Mouse (Mus musculus): ENCODE measurements around the gene Gatad2b. TPM values are rescaled to one million over a fixed set of nuclear protein-coding genes. Genes with fewer than 3 reads are reported as not detected.
"Not testable (repeated sequence)": the region's sequence is repeated elsewhere in the genome, so short reads cannot be mapped to it uniquely, and the experiment has no call there.

The Gatad2b gene
- total and polyA plus RNA-seq, 3 experiments = 8.4 to 22.6 (median 8.9) TPM

DNA sequence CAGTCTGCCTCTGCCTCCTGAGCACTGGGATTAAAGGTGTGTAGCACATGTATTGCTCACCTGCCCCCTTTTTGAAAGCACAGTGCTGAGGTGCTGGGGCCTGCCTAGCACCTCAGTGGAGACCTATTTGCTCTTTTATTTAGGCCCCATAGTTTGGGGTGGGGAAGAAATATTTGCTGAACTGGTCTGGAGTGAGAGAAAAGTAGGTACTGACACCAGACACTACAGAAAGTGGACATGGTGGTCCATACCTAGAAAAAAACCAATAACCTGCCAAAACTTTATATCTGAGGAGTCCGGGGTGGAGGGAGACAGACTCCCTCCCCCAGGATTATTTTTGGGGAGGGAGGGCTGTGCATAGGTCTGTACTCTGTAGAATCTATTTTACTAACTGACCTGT is 39.8 kb upstream of the Gatad2b start:
- Histone ChIP-seq H3K36me3 (replicated peaks in 1 of 2; ENCODE audit: control insufficient read depth in 1 of 2, insufficient read depth in 1 of 2, low read length in 1 of 2) (peaks cover 26 to 34% of the 10 kb centered on the region in 2 experiments), H3K4me2 (ENCODE audit: insufficient read depth, low read depth, poor library complexity, severe bottlenecking) (peak overlapping the region; percentile 29), H3K9ac (ENCODE audit: insufficient read depth, low read depth) (peak overlapping the region; percentile 85; the same call in 1 of the 2 replicates), H3K4me1 (ENCODE audit: control insufficient read depth in 1 of 2, insufficient read depth in 2 of 2) (peaks cover 8 to 36% of the 10 kb centered on the region in 2 experiments), H3K79me2 (replicated peaks; ENCODE audit: control insufficient read depth, extremely low read depth, insufficient read depth, poor library complexity, severe bottlenecking) (peaks cover 55% of the 10 kb centered on the region)
- DNase-seq (ENCODE audit: extremely low read depth); H3K27me3 ChIP-seq (replicated peaks); in situ Hi-C loops (cut with MboI; ENCODE audit: low pct_ligation_motif_present, low pct_unique_long_range_greater_than_20kb, low sequenced_read_pairs); H3K27ac ChIP-seq (ENCODE audit: insufficient read depth, low read depth); H3K9me3 ChIP-seq (replicated peaks; ENCODE audit: low read length); dilution Hi-C loops (cut with MboI; ENCODE audit: extremely low pct_ligation_motif_present, extremely low pct_unique_long_range_greater_than_20kb, low sequenced_read_pairs); H3K4me3 ChIP-seq (replicated peaks in 1 of 3; ENCODE audit: low read depth in 2 of 3, low read length in 2 of 3, poor library complexity in 1 of 3): not testable (repeated sequence)

- TF ChIP-seq ZC3H11A (IDR thresholded peaks at IDR 0.05; ENCODE audit: low read depth, low read length) (no peak), POLR2AphosphoS2 (IDR thresholded peaks at IDR 0.05; ENCODE audit: low read depth, low read length) (no peak), HCFC1 (IDR thresholded peaks at IDR 0.05; ENCODE audit: low read depth, low read length) (peak; percentile 98), BHLHE40 (IDR thresholded peaks at IDR 0.05; ENCODE audit: low read depth, low read length) (peak; percentile 93), TBP (conservative IDR thresholded peaks at IDR 0.05; ENCODE audit: low read depth, low read length) (peak; percentile 68; the same call in 1 of the 2 replicates), NRF1 (IDR thresholded peaks at IDR 0.05; ENCODE audit: low read depth, low read length) (peak; percentile 56; the same call in 1 of the 2 replicates), ZNF384 (IDR thresholded peaks at IDR 0.05; ENCODE audit: low read depth, low read length) (no peak), IRF4 (IDR thresholded peaks at IDR 0.05; ENCODE audit: low read depth, low read length) (peak; percentile 42; the same call in 1 of the 2 replicates), ZMIZ1 (IDR thresholded peaks at IDR 0.05; ENCODE audit: low read depth, low read length) (no peak), SIN3A (IDR thresholded peaks at IDR 0.05; ENCODE audit: low read length) (peak; percentile 83), MEF2A (IDR thresholded peaks at IDR 0.05; ENCODE audit: borderline replicate concordance, low read depth, low read length) (no peak), CTCF (conservative IDR thresholded peaks at IDR 0.05 in 1 of 2, IDR thresholded peaks at IDR 0.05 in 1 of 2; ENCODE audit: low read depth in 2 of 2, low read length in 2 of 2) (no peak; a peak in 1 of 4 replicates), MYC (IDR thresholded peaks at IDR 0.05; ENCODE audit: low read depth, low read length) (peak; percentile 42; the same call in 1 of the 2 replicates), GABPA (IDR thresholded peaks at IDR 0.05; ENCODE audit: insufficient replicate concordance, low read depth, low read length) (peak; percentile 80; the same call in 1 of the 2 replicates), CHD2 (IDR thresholded peaks at IDR 0.05; ENCODE audit: low read length) (peak; percentile 75), ELF1 (IDR thresholded peaks at IDR 0.05; ENCODE audit: low read depth, low read length) (peak; percentile 96), RCOR1 (conservative IDR thresholded peaks at IDR 0.05; ENCODE audit: low read depth, low read length) (no peak), CHD1 (IDR thresholded peaks at IDR 0.05; ENCODE audit: low read depth, low read length) (no peak), EP300 (IDR thresholded peaks at IDR 0.05; ENCODE audit: low read length) (no peak), MAX (IDR thresholded peaks at IDR 0.05; ENCODE audit: low read length) (peak; percentile 44; the same call in 1 of the 2 replicates), UBTF (IDR thresholded peaks at IDR 0.05; ENCODE audit: low read depth, low read length) (0 out of 2 replicates have a peak, but pooled peaks have one; percentile 50), RAD21 (IDR thresholded peaks at IDR 0.05; ENCODE audit: low read depth, low read length) (no peak), E2F4 (IDR thresholded peaks at IDR 0.05; ENCODE audit: insufficient replicate concordance, low read depth, low read length) (no peak), ETS1 (conservative IDR thresholded peaks at IDR 0.05; ENCODE audit: low read depth, low read length) (peak; percentile 12; the same call in 1 of the 2 replicates), KAT2A (IDR thresholded peaks at IDR 0.05; ENCODE audit: insufficient replicate concordance, low read length) (peak; percentile 99), POLR2A (IDR thresholded peaks at IDR 0.05; ENCODE audit: low read depth, low read length) (peak; percentile 51; the same call in 1 of the 2 replicates), USF1 (IDR thresholded peaks at IDR 0.05; ENCODE audit: low read depth, low read length) (peak; percentile 24; the same call in 1 of the 2 replicates), MAZ (IDR thresholded peaks at IDR 0.05; ENCODE audit: low read depth, low read length) (peak; percentile 90)
- no peaks in the 10 kb centered on the region for H3K27me3 ChIP-seq (replicated peaks)
- in situ Hi-C loops (cut with MboI; ENCODE audit: low pct_ligation_motif_present, low pct_unique_long_range_greater_than_20kb, low sequenced_read_pairs) = no loop called here
- dilution Hi-C loops (cut with MboI; ENCODE audit: extremely low pct_ligation_motif_present, extremely low pct_unique_long_range_greater_than_20kb, low sequenced_read_pairs) = no loop called here
- peak within 1 kb of the TSS; percentile 46 for H3K4me2 ChIP-seq (ENCODE audit: insufficient read depth, low read depth, poor library complexity, severe bottlenecking)
- peak within 1 kb of the TSS; percentile 91 to 95 (median 93) for H3K4me3 ChIP-seq (replicated peaks in 1 of 3; ENCODE audit: low read depth in 2 of 3, low read length in 2 of 3, poor library complexity in 1 of 3)
- peaks cover 8 to 43% of the 10 kb centered on the region in 2 experiments for H3K4me1 ChIP-seq (ENCODE audit: control insufficient read depth in 1 of 2, insufficient read depth in 2 of 2)
- H3K79me2 ChIP-seq (replicated peaks; ENCODE audit: control insufficient read depth, extremely low read depth, insufficient read depth, poor library complexity, severe bottlenecking) = peaks cover 56% of the 10 kb centered on the region
- H3K27ac ChIP-seq (ENCODE audit: insufficient read depth, low read depth) = peak within 1 kb of the TSS; percentile 91
- peak; percentile 94 for DNase-seq (ENCODE audit: extremely low read depth)
- H3K9me3 ChIP-seq (replicated peaks; ENCODE audit: low read length) = no peaks in the 10 kb centered on the region
- peaks cover 33 to 41% of the 10 kb centered on the region in 2 experiments for H3K36me3 ChIP-seq (replicated peaks in 1 of 2; ENCODE audit: control insufficient read depth in 1 of 2, insufficient read depth in 1 of 2, low read length in 1 of 2)
- peak within 1 kb of the TSS; percentile 85 for H3K9ac ChIP-seq (ENCODE audit: insufficient read depth, low read depth)
Observed at GRCm38 (mm10) chr3:90253653-90254418, 39.1 kb upstream of the Gatad2b start, which contains the start of gene Crtc2. Gene Crtc2 (plus strand): TSS chr3:90254163.
